Mouse (Mus musculus) T-helper 1 cell (primary cell): ENCODE measurements around the gene Gbp10.
"Not testable (repeated sequence)": the region's sequence is repeated elsewhere in the genome, so short reads cannot be mapped to it uniquely, and the experiment has no call there.

ENCODE experiments used
- in situ Hi-C: fragments of 300-600 bp; cut with MboI, MseI; formaldehyde crosslinking; loops from one replicate; pipeline ENCODE4 v1.15.1; 2025; ENCODE audit warnings: high pct_unique_total_duplicates

Gbp10 gene

DNA sequence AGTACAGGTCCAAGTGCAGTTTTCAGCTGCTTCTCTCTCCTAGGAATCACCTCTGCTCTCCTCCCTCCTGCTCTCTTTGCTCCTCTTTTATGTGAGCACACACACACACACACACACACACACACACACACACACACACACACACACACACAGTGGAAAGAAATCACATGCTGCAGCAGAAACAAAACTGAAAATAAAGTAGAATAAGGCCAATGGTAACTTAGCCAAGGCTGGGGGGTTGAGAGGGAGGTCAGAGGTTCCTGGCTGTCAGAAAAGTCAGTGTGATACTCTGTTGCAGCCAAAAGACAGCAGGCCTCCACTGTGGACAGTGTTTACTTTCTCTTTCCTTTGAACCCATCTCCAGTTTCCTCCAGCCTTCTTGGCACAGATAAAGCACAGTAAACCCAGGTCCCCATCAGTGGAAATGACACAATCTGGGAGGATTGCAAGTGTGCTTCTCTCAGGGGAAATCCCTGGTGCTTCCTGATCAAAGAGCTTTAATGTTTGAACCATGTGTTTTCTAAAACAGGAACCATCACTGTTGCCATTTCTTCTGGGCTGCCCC lies at the start of gene Gbp10:
Gene Gbp10 (minus strand): TSS at position 51 of the 565 bp plus-strand sequence.
- in situ Hi-C loops: loop anchor here (5.0 kb wide), 1 partner anchor 42 kb away; no protein-coding TSS in a partner anchor

DNA sequence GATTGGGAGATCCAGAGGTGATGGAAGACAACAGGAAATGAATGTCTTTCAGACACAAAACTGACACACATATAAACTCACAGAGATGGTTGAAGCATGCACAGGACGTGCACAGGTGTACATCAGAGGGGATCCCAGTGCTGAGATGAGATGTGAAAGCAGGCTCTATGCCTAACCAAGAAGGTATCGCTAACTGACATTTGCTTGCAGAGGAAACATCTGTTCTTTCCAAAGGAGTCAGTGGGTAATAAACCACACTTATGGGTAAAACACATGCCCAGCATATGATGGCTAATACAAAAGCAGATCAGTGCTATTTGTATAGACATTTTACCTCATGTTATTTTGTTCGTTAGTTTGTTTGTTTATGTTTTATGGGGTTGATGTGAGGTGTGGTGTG lies 21.3 kb upstream of the Gbp10 start:
- in situ Hi-C loops: loop anchor here (5.0 kb wide), 1 partner anchor 53 kb away; no protein-coding TSS in a partner anchor

DNA sequence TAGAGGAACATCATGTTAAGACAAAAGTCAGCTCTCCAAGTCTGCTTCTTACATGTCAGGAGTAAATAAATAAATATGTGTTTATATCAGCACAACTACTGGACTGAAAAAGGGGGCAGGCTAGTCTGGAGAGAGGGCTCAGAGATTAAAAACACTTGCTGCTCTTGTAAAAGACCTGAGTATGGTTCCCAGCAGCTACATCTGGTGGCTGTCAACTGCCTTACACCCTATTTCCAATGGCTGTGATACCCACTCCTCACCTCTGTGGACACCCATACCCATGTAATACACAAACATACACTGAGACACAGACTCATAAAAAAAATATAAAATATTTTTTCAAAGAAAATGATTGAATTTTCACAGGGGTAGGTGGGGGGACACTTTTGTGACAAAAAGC lies 13.2 kb upstream of the Gbp10 start:
- in situ Hi-C loops: no loop called here

DNA sequence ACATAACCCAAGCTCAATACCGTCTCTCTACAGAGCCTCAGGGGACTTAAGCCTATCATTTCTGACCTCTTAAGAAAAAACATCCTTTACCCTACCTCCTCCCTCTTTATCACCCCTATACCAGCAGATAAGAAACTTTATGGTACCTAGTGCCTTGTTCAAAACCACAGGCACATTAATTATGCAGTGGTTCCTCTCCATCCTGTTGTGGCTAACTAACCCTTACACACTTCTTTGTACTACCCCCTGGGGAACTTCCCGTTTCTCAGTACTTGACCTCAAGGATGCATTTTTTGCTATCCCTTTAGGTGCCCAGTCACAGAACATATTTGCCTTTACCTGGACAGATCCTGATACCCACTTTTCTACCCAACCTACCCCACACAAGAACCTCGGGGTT lies 5.4 kb upstream of the Gbp10 start:
- in situ Hi-C loops: loop anchor here (5.0 kb wide), 1 partner anchor 47 kb away; no protein-coding TSS in a partner anchor

DNA sequence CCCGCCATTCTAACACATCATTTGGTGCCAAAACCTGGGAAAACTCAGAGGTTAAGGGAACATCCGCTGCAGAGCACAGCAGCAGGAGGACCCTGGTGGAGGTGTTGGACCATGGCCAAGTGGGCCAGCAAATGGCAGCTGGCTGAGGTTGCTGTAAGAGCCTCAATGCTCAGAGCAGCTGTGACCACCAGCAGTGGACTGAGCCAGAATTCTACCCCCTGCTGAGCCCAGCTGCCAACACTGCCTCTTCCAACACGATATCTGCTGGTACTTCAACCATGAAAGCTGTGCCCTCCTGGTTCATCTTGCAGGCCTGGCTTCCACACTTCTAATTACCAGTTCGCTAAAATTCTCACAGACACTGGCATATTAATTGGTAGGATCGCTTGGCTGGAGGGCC lies 1.6 kb upstream of the Gbp10 start:
- in situ Hi-C loops: loop anchor here (5.0 kb wide), 1 partner anchor 44 kb away; no protein-coding TSS in a partner anchor

DNA sequence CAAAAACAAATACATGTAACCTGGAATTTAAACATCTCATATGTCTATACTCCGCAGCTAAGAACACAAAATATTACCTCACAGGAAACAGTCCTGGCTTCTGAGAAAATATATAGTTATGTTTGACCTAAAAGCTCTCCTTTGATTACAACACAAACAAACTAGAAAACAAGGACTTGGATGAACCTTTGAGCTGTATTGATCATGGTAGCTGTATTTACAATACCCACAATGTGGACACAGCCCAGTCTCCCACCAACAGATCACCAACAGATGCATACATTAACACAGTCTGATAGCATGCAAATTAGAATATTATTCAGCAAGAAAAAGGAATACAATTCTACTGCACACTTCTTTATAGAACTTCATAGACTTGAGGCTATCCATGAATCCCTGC lies 931 bp downstream of the Gbp10 start:
- in situ Hi-C loops: not testable (repeated sequence)

DNA sequence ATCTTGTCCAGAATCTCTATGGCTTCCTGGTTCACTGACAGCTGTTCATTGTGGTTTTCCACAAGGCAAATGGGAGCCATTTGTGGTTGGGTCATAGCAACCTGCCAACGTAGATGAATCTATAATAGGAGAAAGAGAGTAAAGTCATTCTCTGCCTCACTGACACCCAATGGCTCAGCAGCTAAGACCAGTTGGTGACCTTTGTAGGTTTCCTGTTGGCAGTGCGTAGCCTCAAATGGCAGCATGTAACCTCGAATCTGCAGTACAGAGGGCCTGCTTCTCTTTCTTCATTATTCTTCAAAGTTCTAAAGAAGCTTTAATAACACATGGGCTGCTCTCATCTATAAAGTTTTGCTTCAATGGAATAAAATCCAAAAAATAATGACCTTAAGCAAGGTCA lies 3.3 kb downstream of the Gbp10 start:
- in situ Hi-C loops: not testable (repeated sequence)

DNA sequence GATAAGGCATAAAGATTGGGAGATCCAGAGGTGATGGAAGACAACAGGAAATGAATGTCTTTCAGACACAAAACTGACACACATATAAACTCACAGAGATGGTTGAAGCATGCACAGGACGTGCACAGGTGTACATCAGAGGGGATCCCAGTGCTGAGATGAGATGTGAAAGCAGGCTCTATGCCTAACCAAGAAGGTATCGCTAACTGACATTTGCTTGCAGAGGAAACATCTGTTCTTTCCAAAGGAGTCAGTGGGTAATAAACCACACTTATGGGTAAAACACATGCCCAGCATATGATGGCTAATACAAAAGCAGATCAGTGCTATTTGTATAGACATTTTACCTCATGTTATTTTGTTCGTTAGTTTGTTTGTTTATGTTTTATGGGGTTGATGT lies 30.4 kb downstream of the Gbp10 start:
- in situ Hi-C loops: loop anchor here (5.0 kb wide), 1 partner anchor 53 kb away; no protein-coding TSS in a partner anchor

DNA sequence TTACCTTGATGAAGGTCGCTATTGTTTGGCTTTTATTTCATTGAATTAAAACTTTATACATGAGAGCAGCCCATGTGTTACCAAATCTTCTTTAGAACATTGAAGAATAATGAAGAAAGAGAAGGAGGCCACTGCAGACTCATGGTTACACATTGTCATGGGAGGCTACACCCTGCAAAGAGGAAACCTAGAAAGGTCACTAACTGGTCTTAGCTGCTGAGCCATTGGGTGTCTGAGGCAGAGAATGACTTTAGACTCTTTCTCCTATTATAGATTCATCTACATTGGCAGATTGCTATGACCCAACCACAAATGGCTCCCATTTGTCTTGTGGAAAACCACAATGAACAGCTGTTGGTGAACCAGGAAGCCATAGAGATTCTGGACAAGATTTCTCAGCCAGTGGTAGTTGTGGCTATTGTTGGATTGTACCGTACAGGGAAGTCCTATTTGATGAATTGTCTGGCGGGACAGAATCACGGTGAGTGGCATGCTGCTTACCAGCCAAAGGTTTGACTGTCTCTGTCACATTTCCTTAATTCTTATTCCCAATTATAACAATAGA lies 38.5 kb downstream of the Gbp10 start:
- in situ Hi-C loops: not testable (repeated sequence)

DNA sequence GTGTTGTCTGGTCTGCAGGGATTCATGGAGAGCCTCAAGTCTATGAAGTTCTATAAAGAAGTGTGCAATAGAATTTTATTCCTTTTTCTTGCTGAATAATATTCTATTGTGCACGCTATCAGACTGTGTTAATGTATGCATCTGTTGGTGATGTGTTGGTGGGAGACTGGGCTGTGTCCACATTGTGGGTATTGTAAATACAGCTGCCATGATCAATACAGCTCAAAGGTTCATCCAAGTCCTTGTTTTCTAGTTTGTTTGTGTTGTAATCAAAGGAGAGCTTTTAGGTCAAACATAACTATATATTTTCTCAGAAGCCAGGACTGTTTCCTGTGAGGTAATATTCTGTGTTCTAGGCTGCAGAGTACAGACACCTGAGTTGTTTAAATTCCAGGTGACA lies 40.2 kb downstream of the Gbp10 start:
- in situ Hi-C loops: loop anchor here (5.0 kb wide), 1 partner anchor 43 kb away; no protein-coding TSS in a partner anchor

DNA sequence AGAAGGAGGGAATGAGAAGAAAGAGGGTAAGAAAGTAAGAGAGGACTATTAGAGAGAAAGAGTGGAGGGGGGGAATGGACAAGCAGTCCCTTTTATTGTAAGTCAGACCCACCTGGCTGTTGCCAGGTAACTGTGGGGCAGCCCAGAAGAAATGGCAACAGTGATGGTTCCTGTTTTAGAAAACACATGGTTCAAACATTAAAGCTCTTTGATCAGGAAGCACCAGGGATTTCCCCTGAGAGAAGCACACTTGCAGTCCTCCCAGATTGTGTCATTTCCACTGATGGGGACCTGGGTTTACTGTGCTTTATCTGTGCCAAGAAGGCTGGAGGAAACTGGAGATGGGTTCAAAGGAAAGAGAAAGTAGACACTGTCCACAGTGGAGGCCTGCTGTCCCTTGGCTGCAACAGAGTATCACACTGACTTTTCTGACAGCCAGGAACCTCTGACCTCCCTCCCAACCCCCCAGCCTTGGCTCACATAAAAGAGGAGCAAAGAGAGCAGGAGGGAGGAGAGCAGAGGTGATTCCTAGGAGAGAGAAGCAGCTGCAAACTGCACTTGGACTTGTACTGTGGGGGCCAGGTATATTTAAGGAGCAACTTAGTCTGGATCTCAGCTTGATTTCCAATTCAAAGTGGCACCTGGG lies 41.3 kb downstream of the Gbp10 start:
- in situ Hi-C loops: loop anchor here (5.0 kb wide), 1 partner anchor 44 kb away; no protein-coding TSS in a partner anchor

DNA sequence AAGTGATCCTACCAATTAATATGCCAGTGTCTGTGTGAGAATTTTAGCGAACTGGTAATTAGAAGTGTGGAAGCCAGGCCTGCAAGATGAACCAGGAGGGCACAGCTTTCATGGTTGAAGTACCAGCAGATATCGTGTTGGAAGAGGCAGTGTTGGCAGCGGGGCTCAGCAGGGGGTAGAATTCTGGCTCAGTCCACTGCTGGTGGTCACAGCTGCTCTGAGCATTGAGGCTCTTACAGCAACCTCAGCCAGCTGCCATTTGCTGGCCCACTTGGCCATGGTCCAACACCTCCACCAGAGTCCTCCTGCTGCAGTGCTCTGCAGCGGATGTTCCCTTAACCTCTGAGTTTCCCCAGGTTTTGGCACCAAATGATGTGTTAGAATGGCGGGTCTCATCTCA lies 43.0 kb downstream of the Gbp10 start:
- in situ Hi-C loops: loop anchor here (5.0 kb wide), 1 partner anchor 46 kb away; no protein-coding TSS in a partner anchor

DNA sequence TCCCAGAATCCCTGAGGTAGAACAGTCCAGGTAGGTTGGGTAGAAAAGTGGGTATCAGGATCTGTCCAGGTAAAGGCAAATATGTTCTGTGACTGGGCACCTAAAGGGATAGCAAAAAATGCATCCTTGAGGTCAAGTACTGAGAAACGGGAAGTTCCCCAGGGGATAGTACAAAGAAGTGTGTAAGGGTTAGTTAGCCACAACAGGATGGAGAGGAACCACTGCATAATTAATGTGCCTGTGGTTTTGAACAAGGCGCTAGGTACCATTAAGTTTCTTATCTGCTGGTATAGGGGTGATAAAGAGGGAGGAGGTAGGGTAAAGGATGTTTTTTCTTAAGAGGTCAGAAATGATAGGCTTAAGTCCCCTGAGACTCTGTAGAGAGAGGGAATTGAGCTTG lies 46.8 kb downstream of the Gbp10 start:
- in situ Hi-C loops: not testable (repeated sequence)

DNA sequence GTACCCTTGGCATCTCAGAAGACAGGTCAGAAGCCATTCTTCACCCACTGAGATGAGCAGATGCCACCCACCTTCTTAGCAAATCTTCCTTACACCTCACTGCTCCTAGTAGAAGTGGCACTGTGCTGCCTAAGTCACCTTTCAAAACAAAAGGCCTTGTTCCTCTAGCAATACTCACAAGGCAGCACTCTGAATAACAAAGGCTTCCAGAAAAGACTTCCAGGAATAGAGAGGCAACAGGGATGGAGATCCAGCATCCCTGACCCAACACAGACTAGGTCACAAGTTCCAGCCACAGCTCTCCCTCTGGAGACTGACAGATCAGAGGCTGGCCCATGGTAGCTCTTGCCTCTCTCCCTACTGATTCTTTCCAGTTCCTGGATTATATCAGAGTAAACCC lies 57.9 kb downstream of the Gbp10 start:
- in situ Hi-C loops: no loop called here
